Mouse (Mus musculus): Measurements from ENCODE around the gene Pcdh7. TPM values are rescaled to one million over a fixed set of nuclear protein-coding genes. Genes with fewer than 3 reads are reported as not detected.

Gene Pcdh7
- polyA plus RNA-seq, 1 experiment: 3.7 TPM

DNA sequence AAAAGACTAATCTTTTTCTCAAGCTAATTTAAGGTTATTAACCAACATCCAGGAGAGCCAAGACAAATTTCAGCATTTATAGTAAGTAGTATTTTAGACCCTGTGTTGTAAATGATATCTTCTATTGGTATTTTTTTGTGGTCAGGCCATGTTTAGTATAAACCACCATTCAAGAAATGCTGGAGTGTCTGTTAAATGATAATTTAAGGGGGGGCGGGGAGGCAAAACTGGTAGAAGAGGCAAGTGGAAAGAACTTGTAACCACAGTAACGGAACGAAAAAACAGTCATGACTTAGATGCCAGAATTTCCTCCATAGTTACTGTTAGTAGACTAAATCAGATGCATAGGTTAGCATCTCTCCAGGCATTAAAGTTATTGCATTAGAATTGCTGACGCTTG lies 246.4 kb downstream of the Pcdh7 start:
- no peak overlapping the region for H3K4me3 ChIP-seq (replicated peaks; ENCODE audit: control insufficient read depth, low read depth, low read length)
- no peak overlapping the region for H3K27ac ChIP-seq (ENCODE audit: control insufficient read depth, insufficient read depth, low read depth, low read length, poor library complexity)
- H3K4me1 ChIP-seq (ENCODE audit: control insufficient read depth, insufficient read depth, low read length): no peaks in the 10 kb centered on the region; the same call in 1 of the 2 replicates
- TF ChIP-seq POLR2A (IDR thresholded peaks at IDR 0.05; ENCODE audit: borderline replicate concordance, control insufficient read depth, low read depth, low read length): no peak
- TF ChIP-seq CTCF (IDR thresholded peaks at IDR 0.05; ENCODE audit: control insufficient read depth, insufficient read depth, low read length): no peak
- 52% methylated on average over 4 of the region's 4 CpGs for WGBS

DNA sequence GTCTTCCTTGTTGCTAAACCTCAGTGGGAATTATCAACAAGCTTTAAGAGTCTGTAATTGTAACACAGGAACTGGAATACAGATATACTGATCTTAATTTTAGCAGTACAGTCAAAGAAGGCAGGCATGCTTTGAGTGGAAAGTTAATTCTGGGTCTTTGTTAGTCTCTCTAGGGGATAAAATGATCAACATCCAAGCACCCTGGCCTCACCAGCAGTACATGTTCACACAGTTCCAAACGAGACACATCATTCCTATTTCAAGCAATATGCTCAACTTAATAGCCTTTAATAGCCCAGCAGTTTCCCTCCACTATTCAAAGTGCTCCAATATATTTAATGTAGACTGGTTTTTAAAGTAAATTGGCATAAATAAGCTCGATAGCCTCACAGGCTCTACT lies 275.8 kb downstream of the Pcdh7 start:
- Histone ChIP-seq H3K27ac (ENCODE audit: control insufficient read depth, insufficient read depth, low read depth, low read length, poor library complexity) (no peak overlapping the region), H3K4me1 (ENCODE audit: control insufficient read depth, insufficient read depth, low read length) (no peaks in the 10 kb centered on the region), H3K4me3 (replicated peaks; ENCODE audit: control insufficient read depth, low read depth, low read length) (no peak overlapping the region)
- WGBS: 75% methylated on average over 2 of the region's 2 CpGs
- TF ChIP-seq POLR2A (IDR thresholded peaks at IDR 0.05; ENCODE audit: borderline replicate concordance, control insufficient read depth, low read depth, low read length): no peak
- no peak for TF ChIP-seq CTCF (IDR thresholded peaks at IDR 0.05; ENCODE audit: control insufficient read depth, insufficient read depth, low read length)

DNA sequence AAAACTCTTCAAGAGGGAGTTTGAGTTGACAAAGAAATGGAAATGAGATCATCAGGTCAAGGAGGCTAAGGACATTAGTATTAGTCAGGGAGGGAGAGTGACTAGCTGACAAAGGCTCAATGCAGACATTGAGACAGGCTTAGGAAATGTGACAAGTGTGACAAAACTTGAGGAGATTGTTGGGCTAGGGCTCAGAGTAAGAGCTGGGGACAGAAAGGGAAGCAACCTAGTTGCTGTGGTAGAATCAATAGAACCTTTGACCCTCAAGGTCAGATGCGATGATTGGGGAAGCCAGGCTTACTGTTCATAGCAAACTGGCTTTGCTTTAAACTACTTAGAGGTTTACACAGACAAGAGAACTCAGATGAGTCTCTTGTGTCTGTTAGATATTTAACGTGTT lies 303.6 kb downstream of the Pcdh7 start:
- H3K4me1 ChIP-seq (ENCODE audit: control insufficient read depth, insufficient read depth, low read length): no peaks in the 10 kb centered on the region
- 89% methylated on average over 2 of the region's 2 CpGs for WGBS
- no peak overlapping the region for H3K27ac ChIP-seq (ENCODE audit: control insufficient read depth, insufficient read depth, low read depth, low read length, poor library complexity)
- H3K4me3 ChIP-seq (replicated peaks; ENCODE audit: control insufficient read depth, low read depth, low read length): no peak overlapping the region
- TF ChIP-seq POLR2A (IDR thresholded peaks at IDR 0.05; ENCODE audit: borderline replicate concordance, control insufficient read depth, low read depth, low read length): no peak
- TF ChIP-seq CTCF (IDR thresholded peaks at IDR 0.05; ENCODE audit: control insufficient read depth, insufficient read depth, low read length): no peak

DNA sequence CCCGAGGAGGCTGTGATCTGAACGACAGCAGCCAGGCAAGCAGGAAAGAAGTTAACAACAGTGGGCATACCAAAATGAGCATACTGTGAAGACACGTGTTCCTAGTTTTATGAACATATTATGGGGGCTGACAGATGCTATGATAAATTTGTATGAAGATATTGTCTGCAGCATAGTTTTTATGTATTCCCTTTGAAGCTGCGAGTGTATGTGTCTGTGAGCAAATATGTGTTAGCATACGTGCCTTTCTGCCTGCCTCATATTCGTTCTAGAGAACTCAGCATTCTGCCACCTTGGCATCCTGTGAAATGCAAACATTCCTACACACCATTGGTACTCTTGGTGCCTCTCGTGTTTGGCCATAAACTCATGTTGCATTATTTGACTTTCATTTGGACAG lies 307.4 kb downstream of the Pcdh7 start:
- no peak overlapping the region for H3K4me3 ChIP-seq (replicated peaks; ENCODE audit: control insufficient read depth, low read depth, low read length)
- 77% methylated on average over 7 of the region's 7 CpGs for WGBS
- H3K27ac ChIP-seq (ENCODE audit: control insufficient read depth, insufficient read depth, low read depth, low read length, poor library complexity): no peak overlapping the region
- H3K4me1 ChIP-seq (ENCODE audit: control insufficient read depth, insufficient read depth, low read length): no peaks in the 10 kb centered on the region
- no peak for TF ChIP-seq CTCF (IDR thresholded peaks at IDR 0.05; ENCODE audit: control insufficient read depth, insufficient read depth, low read length)
- TF ChIP-seq POLR2A (IDR thresholded peaks at IDR 0.05; ENCODE audit: borderline replicate concordance, control insufficient read depth, low read depth, low read length): no peak

DNA sequence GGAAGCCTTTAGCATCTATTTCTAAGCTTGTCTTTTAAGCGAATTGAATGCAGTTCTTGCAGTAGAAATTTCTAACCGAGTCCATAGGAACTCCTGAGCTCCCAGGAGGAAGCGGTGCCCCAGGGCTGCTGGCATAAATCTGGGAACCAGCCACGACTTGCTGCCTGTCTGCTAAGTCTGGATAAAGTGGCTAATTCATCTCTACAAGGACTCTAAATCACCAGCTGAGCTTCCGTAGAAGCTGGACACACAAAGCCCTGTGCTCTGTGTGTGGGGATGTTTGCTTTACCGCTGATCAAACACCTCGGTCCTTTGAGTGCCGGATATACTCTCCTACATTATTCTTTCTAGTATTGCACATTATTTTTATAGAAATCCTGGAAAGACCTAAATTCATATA lies 308.0 kb downstream of the Pcdh7 start:
- Histone ChIP-seq H3K4me3 (replicated peaks; ENCODE audit: control insufficient read depth, low read depth, low read length) (no peak overlapping the region), H3K4me1 (ENCODE audit: control insufficient read depth, insufficient read depth, low read length) (no peaks in the 10 kb centered on the region), H3K27ac (ENCODE audit: control insufficient read depth, insufficient read depth, low read depth, low read length, poor library complexity) (no peak overlapping the region)
- WGBS: 73% methylated on average over 8 of the region's 8 CpGs
- TF ChIP-seq CTCF (IDR thresholded peaks at IDR 0.05; ENCODE audit: control insufficient read depth, insufficient read depth, low read length): no peak
- TF ChIP-seq POLR2A (IDR thresholded peaks at IDR 0.05; ENCODE audit: borderline replicate concordance, control insufficient read depth, low read depth, low read length): no peak

DNA sequence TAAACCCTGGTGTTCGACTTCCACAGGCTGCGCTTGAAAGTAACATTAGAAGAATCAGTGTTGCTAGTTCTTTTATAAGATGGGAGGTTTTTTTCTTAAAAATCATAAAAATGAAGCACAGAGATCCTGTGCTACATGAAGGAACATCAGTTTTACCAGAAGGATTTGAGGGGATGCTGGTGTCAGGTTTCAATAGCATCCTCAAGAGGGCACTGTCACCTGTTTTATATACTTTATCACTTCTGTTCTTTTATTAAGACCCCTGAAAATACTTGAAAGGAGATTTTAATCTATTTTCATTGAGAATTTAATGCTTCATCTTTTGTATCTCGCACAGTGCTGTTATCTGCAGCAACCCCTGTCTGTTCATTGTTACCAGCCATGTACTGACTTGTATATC lies 322.1 kb downstream of the Pcdh7 start:
- H3K4me3 ChIP-seq (replicated peaks; ENCODE audit: control insufficient read depth, low read depth, low read length): no peak overlapping the region
- WGBS: 82% methylated on average over 3 of the region's 3 CpGs
- no peaks in the 10 kb centered on the region for H3K4me1 ChIP-seq (ENCODE audit: control insufficient read depth, insufficient read depth, low read length)
- TF ChIP-seq CTCF (IDR thresholded peaks at IDR 0.05; ENCODE audit: control insufficient read depth, insufficient read depth, low read length) (no peak), POLR2A (IDR thresholded peaks at IDR 0.05; ENCODE audit: borderline replicate concordance, control insufficient read depth, low read depth, low read length) (no peak)
- H3K27ac ChIP-seq (ENCODE audit: control insufficient read depth, insufficient read depth, low read depth, low read length, poor library complexity): no peak overlapping the region

DNA sequence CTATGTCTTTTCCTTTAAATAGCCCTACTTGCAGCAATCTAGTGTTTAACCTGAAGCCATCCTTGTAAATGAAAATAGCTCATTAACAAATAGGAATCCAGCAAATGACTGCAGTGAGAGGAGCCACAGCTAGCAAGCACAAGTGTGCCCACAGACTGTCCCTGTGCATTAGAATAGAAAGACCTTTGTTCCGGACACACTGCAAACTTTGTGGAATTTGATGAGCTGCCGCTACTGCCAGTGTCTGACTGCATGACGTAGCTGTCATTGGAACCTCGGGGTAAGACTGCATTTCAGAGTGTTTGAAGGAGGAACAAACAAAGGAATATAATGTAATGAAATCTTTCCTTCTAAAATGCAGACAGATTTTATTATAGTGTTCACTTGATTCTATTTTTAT lies 326.4 kb downstream of the Pcdh7 start:
- WGBS: 69% methylated on average over 4 of the region's 4 CpGs
- Histone ChIP-seq H3K4me3 (replicated peaks; ENCODE audit: control insufficient read depth, low read depth, low read length) (no peak overlapping the region), H3K27ac (ENCODE audit: control insufficient read depth, insufficient read depth, low read depth, low read length, poor library complexity) (no peak overlapping the region), H3K4me1 (ENCODE audit: control insufficient read depth, insufficient read depth, low read length) (no peaks in the 10 kb centered on the region)
- TF ChIP-seq CTCF (IDR thresholded peaks at IDR 0.05; ENCODE audit: control insufficient read depth, insufficient read depth, low read length) (no peak), POLR2A (IDR thresholded peaks at IDR 0.05; ENCODE audit: borderline replicate concordance, control insufficient read depth, low read depth, low read length) (no peak)

DNA sequence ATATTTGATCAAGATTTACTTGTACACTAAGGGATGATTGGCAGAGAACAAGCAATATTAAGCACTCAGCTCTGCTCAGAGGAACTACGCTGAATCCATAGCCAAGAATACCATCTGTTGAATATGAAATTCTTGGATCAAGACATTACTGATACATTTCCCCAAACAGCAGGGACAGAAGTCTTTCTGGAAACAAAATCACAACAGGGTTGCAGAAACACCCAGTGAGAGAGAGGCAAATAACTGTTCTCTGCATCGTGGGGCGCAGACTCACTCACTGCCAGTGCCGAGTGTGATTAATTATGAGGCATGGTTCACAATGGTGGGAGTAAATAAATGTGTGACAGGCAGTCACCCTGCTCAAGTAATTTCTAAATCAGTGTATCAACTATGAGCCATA lies 363.3 kb downstream of the Pcdh7 start:
- WGBS: 88% methylated on average over 4 of the region's 4 CpGs
- H3K27ac ChIP-seq (ENCODE audit: control insufficient read depth, insufficient read depth, low read depth, low read length, poor library complexity): no peak overlapping the region
- TF ChIP-seq POLR2A (IDR thresholded peaks at IDR 0.05; ENCODE audit: borderline replicate concordance, control insufficient read depth, low read depth, low read length) (no peak), CTCF (IDR thresholded peaks at IDR 0.05; ENCODE audit: control insufficient read depth, insufficient read depth, low read length) (no peak)

DNA sequence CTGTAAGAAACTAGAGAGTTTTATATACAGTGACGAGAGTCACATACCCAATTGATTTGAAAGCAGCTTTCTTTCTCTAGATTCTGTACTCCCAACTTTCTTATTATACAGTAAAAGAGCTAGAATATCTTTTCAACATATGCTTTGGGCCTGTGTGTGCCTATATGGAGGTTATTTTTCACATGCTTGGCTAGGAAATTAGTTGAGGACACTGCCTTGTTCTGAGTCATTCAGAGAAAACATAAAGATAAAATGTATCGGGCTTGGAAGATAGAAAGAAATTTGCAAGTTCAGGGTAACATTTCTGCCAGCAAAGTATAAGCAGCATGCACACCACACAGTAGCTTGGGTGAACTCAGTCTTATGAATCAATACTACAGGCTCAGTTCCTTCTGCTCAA lies 364.5 kb downstream of the Pcdh7 start:
- Histone ChIP-seq H3K27ac (ENCODE audit: control insufficient read depth, insufficient read depth, low read depth, low read length, poor library complexity) (no peak overlapping the region), H3K4me3 (replicated peaks; ENCODE audit: control insufficient read depth, low read depth, low read length) (no peak overlapping the region), H3K4me1 (ENCODE audit: control insufficient read depth, insufficient read depth, low read length) (no peaks in the 10 kb centered on the region)
- TF ChIP-seq CTCF (IDR thresholded peaks at IDR 0.05; ENCODE audit: control insufficient read depth, insufficient read depth, low read length) (no peak), POLR2A (IDR thresholded peaks at IDR 0.05; ENCODE audit: borderline replicate concordance, control insufficient read depth, low read depth, low read length) (no peak)
- WGBS: 76% methylated on average over 2 of the region's 2 CpGs

More for the DNA sequence above, 363.3 kb downstream of the Pcdh7 start:
- no peak overlapping the region for H3K4me3 ChIP-seq (replicated peaks; ENCODE audit: control insufficient read depth, low read depth, low read length)
- no peaks in the 10 kb centered on the region; the same call in 1 of the 2 replicates for H3K4me1 ChIP-seq (ENCODE audit: control insufficient read depth, insufficient read depth, low read length)
